Mouse (Mus musculus): Measurements from ENCODE around the gene Map3k4. TPM values are rescaled to one million over a fixed set of nuclear protein-coding genes. Genes with fewer than 3 reads are reported as not detected.

Map3k4 gene
- total and polyA plus RNA-seq, 3 experiments: 12.7 to 22.6 (median 20.9) TPM

- Histone ChIP-seq H3K27ac (ENCODE audit: insufficient read depth, low read depth) (no peak overlapping the region), H3K4me3 (replicated peaks in 1 of 3; ENCODE audit: low read depth in 2 of 3, low read length in 2 of 3, poor library complexity in 1 of 3) (no peak overlapping the region), H3K4me1 (ENCODE audit: control insufficient read depth in 1 of 2, insufficient read depth in 2 of 2) (peaks cover 2 to 3% of the 10 kb centered on the region in 2 experiments; a peak in 1 of 4 replicates), H3K27me3 (replicated peaks) (no peaks in the 10 kb centered on the region), H3K4me2 (ENCODE audit: insufficient read depth, low read depth, poor library complexity, severe bottlenecking) (no peak overlapping the region), H3K9ac (ENCODE audit: insufficient read depth, low read depth) (no peak overlapping the region), H3K79me2 (replicated peaks; ENCODE audit: control insufficient read depth, extremely low read depth, insufficient read depth, poor library complexity, severe bottlenecking) (no peaks in the 10 kb centered on the region), H3K9me3 (replicated peaks; ENCODE audit: low read length) (no peaks in the 10 kb centered on the region), H3K36me3 (replicated peaks in 1 of 2; ENCODE audit: control insufficient read depth in 1 of 2, insufficient read depth in 1 of 2, low read length in 1 of 2) (peaks cover 17 to 68% of the 10 kb centered on the region in 2 experiments)
- in situ Hi-C loops (cut with MboI; ENCODE audit: low pct_ligation_motif_present, low pct_unique_long_range_greater_than_20kb, low sequenced_read_pairs): no loop called here
- no peak for DNase-seq (ENCODE audit: extremely low read depth)
- TF ChIP-seq MAFK (IDR thresholded peaks at IDR 0.05; ENCODE audit: insufficient replicate concordance, low read length): no peak
- no peak for TF ChIP-seq ZMIZ1 (IDR thresholded peaks at IDR 0.05; ENCODE audit: low read depth, low read length)
- no peak for TF ChIP-seq USF2 (conservative IDR thresholded peaks at IDR 0.05; ENCODE audit: low read depth, low read length)
- TF ChIP-seq GABPA (IDR thresholded peaks at IDR 0.05; ENCODE audit: insufficient replicate concordance, low read depth, low read length): no peak
- TF ChIP-seq IRF4 (IDR thresholded peaks at IDR 0.05; ENCODE audit: low read depth, low read length): no peak
- TF ChIP-seq MXI1 (IDR thresholded peaks at IDR 0.05; ENCODE audit: low read depth, low read length): no peak
- no peak for TF ChIP-seq NRF1 (IDR thresholded peaks at IDR 0.05; ENCODE audit: low read depth, low read length)
- no peak for TF ChIP-seq ETS1 (conservative IDR thresholded peaks at IDR 0.05; ENCODE audit: low read depth, low read length)
- TF ChIP-seq ZKSCAN1 (IDR thresholded peaks at IDR 0.05; ENCODE audit: borderline replicate concordance, low read depth, low read length): no peak
- dilution Hi-C loops (cut with MboI; ENCODE audit: extremely low pct_ligation_motif_present, extremely low pct_unique_long_range_greater_than_20kb, low sequenced_read_pairs): no loop called here
Measured at GRCm38 (mm10) chr17:12275756-12276155, 42.8 kb downstream of the Map3k4 start.

- Histone ChIP-seq H3K9me3 (replicated peaks; ENCODE audit: low read length) (no peaks in the 10 kb centered on the region), H3K79me2 (replicated peaks; ENCODE audit: control insufficient read depth, extremely low read depth, insufficient read depth, poor library complexity, severe bottlenecking) (no peaks in the 10 kb centered on the region), H3K36me3 (replicated peaks in 1 of 2; ENCODE audit: control insufficient read depth in 1 of 2, insufficient read depth in 1 of 2, low read length in 1 of 2) (peaks cover 27 to 87% of the 10 kb centered on the region in 2 experiments), H3K27me3 (replicated peaks) (no peaks in the 10 kb centered on the region), H3K27ac (ENCODE audit: insufficient read depth, low read depth) (no peak overlapping the region), H3K9ac (ENCODE audit: insufficient read depth, low read depth) (no peak overlapping the region), H3K4me1 (ENCODE audit: control insufficient read depth in 1 of 2, insufficient read depth in 2 of 2) (peaks cover 9 to 17% of the 10 kb centered on the region in 2 experiments), H3K4me3 (replicated peaks in 1 of 3; ENCODE audit: low read depth in 2 of 3, low read length in 2 of 3, poor library complexity in 1 of 3) (no peak overlapping the region), H3K4me2 (ENCODE audit: insufficient read depth, low read depth, poor library complexity, severe bottlenecking) (no peak overlapping the region)
- DNase-seq (ENCODE audit: extremely low read depth): no peak
- in situ Hi-C loops (cut with MboI; ENCODE audit: low pct_ligation_motif_present, low pct_unique_long_range_greater_than_20kb, low sequenced_read_pairs) (no loop called here), dilution Hi-C loops (cut with MboI; ENCODE audit: extremely low pct_ligation_motif_present, extremely low pct_unique_long_range_greater_than_20kb, low sequenced_read_pairs) (no loop called here)
- TF ChIP-seq UBTF (IDR thresholded peaks at IDR 0.05; ENCODE audit: low read depth, low read length) (no peak), MAX (IDR thresholded peaks at IDR 0.05; ENCODE audit: low read length) (no peak), IRF4 (IDR thresholded peaks at IDR 0.05; ENCODE audit: low read depth, low read length) (no peak), ELF1 (IDR thresholded peaks at IDR 0.05; ENCODE audit: low read depth, low read length) (no peak), RAD21 (IDR thresholded peaks at IDR 0.05; ENCODE audit: low read depth, low read length) (no peak), NELFE (IDR thresholded peaks at IDR 0.05; ENCODE audit: low read depth, low read length) (no peak), USF1 (IDR thresholded peaks at IDR 0.05; ENCODE audit: low read depth, low read length) (no peak), BHLHE40 (IDR thresholded peaks at IDR 0.05; ENCODE audit: low read depth, low read length) (no peak), MXI1 (IDR thresholded peaks at IDR 0.05; ENCODE audit: low read depth, low read length) (no peak), USF2 (conservative IDR thresholded peaks at IDR 0.05; ENCODE audit: low read depth, low read length) (no peak), TCF12 (IDR thresholded peaks at IDR 0.05; ENCODE audit: low read depth, low read length) (no peak), ETS1 (conservative IDR thresholded peaks at IDR 0.05; ENCODE audit: low read depth, low read length) (no peak), KAT2A (IDR thresholded peaks at IDR 0.05; ENCODE audit: insufficient replicate concordance, low read length) (no peak), E2F4 (IDR thresholded peaks at IDR 0.05; ENCODE audit: insufficient replicate concordance, low read depth, low read length) (no peak), GABPA (IDR thresholded peaks at IDR 0.05; ENCODE audit: insufficient replicate concordance, low read depth, low read length) (no peak)
Measured at GRCm38 (mm10) chr17:12273032-12273431, 45.6 kb downstream of the Map3k4 start.
